Mouse (Mus musculus) kidney, adult 2 months (tissue): Measurements from ENCODE around the gene 4930558K02Rik.

ENCODE experiments used
- CTCF ChIP-seq: fragments of 200-500 bp; conservative IDR thresholded peaks from 2 replicates; pipeline ENCODE4 v1.5.1; 2011; ENCODE audit warnings: low read depth, mild to moderate bottlenecking, control low read depth, low read length, moderate library complexity, mixed read lengths; ENCODE audit not compliant: insufficient read depth, insufficient read length
- POLR2A ChIP-seq: fragments of 200-500 bp; IDR thresholded peaks from one replicate; pipeline ENCODE4 v1.6.1; 2011; ENCODE audit warnings: low read depth, low read length, control low read depth

- TF ChIP-seq CTCF (no peak), POLR2A (no peak)
Observed at GRCm38 (mm10) chr1:161909074-161909473, 70.4 kb downstream of the 4930558K02Rik start.
